Mouse (Mus musculus) CH12.LX (cell line): ENCODE results near the gene Pkp4.

Experiments
- CTCF ChIP-seq, 2 experiments: IDR thresholded peaks in 1 of 2; conservative IDR thresholded peaks in 1 of 2; 2 replicates each; pipeline ENCODE4 v1.5.1; 2011 to 2012; ENCODE audit warnings: low read depth in 2 of 2, low read length in 2 of 2, improper control_type of control experiment in 1 of 2, inconsistent platforms in 1 of 2, mild to moderate bottlenecking in 1 of 2, moderate library complexity in 1 of 2
- E2F4 ChIP-seq: IDR thresholded peaks from 2 replicates; pipeline ENCODE4 v1.6.1; 2011; ENCODE audit warnings: low read depth, low read length, improper control_type of control experiment; ENCODE audit not compliant: insufficient replicate concordance
- EP300 ChIP-seq: IDR thresholded peaks from 2 replicates; pipeline ENCODE4 v1.6.1; 2011; ENCODE audit warnings: low read length, improper control_type of control experiment
- MAZ ChIP-seq: IDR thresholded peaks from 2 replicates; pipeline ENCODE4 v1.6.1; 2012; ENCODE audit warnings: low read depth, mild to moderate bottlenecking, inconsistent platforms, low read length, improper control_type of control experiment, moderate library complexity
- MEF2A ChIP-seq: IDR thresholded peaks from 2 replicates; pipeline ENCODE4 v1.6.1; 2014; ENCODE audit warnings: low read depth, mild to moderate bottlenecking, inconsistent platforms, low read length, improper control_type of control experiment, borderline replicate concordance
- POLR2A ChIP-seq: IDR thresholded peaks from 2 replicates; pipeline ENCODE4 v1.6.1; 2011; ENCODE audit warnings: low read depth, mild to moderate bottlenecking, improper control_type of control experiment, low read length
- RAD21 ChIP-seq: IDR thresholded peaks from 2 replicates; pipeline ENCODE4 v1.6.1; 2011; ENCODE audit warnings: low read depth, mild to moderate bottlenecking, low read length, improper control_type of control experiment, moderate library complexity
- ZNF384 ChIP-seq: IDR thresholded peaks from 2 replicates; pipeline ENCODE4 v1.6.1; 2012; ENCODE audit warnings: low read depth, low read length, improper control_type of control experiment, inconsistent platforms

DNA sequence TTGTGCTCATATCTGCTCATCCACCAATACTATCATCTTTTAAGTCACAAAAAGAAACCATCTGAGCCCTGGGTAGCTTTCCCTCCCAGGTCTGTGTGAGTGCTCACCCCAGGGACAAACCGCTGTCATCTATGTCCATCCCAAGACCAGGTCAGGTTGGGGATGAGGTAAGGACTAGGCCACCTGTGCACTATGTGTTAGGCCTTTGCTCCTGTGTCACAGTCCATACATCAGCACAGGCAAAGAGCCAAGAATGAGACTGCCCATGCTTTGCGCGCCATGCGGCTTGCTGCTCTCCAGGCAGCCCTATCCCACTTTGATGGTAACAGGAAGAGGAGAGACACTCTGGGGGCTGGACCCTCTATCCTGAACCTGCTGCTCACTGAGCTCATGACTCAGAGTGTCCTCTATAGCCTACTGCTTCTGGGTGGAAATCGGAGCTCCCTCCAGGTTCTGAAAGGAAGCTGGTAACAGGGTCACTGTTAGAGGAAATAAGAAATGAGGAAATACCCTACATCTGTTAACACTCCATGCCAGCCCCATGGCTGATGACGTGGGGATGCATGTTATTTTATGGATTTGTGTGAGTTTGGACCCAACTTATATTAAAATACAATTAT lies 182.1 kb downstream of the Pkp4 start:
- TF ChIP-seq CTCF (conservative IDR thresholded peaks at IDR 0.05 in 1 of 2, IDR thresholded peaks at IDR 0.05 in 1 of 2; ENCODE audit: low read depth in 2 of 2, low read length in 2 of 2) (no peak), E2F4 (no peak), POLR2A (no peak), EP300 (no peak), MEF2A (no peak), MAZ (no peak), RAD21 (no peak), ZNF384 (no peak)
